Mouse (Mus musculus) stomach, postnatal 0 days (tissue): ENCODE results near the gene Tns4. TPM values are rescaled to one million over a fixed set of nuclear protein-coding genes. Genes with fewer than 3 reads are reported as not detected.
A peak's percentile ranks its signal among the peaks of the same experiment; 100 is the strongest.

Experiments used
- ATAC-seq: fragments of 200-750 bp; cut with Nextera tagmentation; 2 replicates; pipeline ENCODE4 v1.8.0; 2017; ENCODE audit not compliant: low FRiP score, low TSS enrichment
- DNase-seq: peaks from one replicate; pipeline ENCODE4 v3.0.0-alpha.2; 2016; ENCODE audit warnings: low spot score
- H3K27ac ChIP-seq: fragments of 300-500 bp; sonication (generic); replicated peaks from 2 replicates; pipeline ENCODE4 v1.5.1; 2014; ENCODE audit warnings: mild to moderate bottlenecking, control low read depth
- H3K27me3 ChIP-seq: fragments of 300-500 bp; sonication (generic); 2 replicates; pipeline ENCODE4 v1.6.1; 2014; ENCODE audit warnings: low read length; ENCODE audit not compliant: control insufficient read depth, insufficient read depth
- H3K36me3 ChIP-seq: fragments of 300-500 bp; sonication (generic); 2 replicates; pipeline ENCODE4 v1.6.1; 2014; ENCODE audit warnings: low read length, mixed read lengths; ENCODE audit not compliant: control insufficient read depth, insufficient read depth
- H3K4me1 ChIP-seq: fragments of 300-500 bp; sonication (generic); replicated peaks from 2 replicates; pipeline ENCODE4 v1.6.1; 2014; ENCODE audit warnings: antibody characterized with exemption; ENCODE audit not compliant: control insufficient read depth, insufficient read depth
- H3K4me2 ChIP-seq: fragments of 300-500 bp; sonication (generic); replicated peaks from 2 replicates; pipeline ENCODE4 v1.6.1; 2014; ENCODE audit warnings: low read depth, mild to moderate bottlenecking, control low read depth, moderate library complexity
- H3K4me3 ChIP-seq: fragments of 300-500 bp; sonication (generic); 2 replicates; pipeline ENCODE4 v1.5.1; 2014; ENCODE audit warnings: low read depth, low read length, control low read depth
- H3K9ac ChIP-seq: fragments of 300-500 bp; sonication (generic); 2 replicates; pipeline ENCODE4 v1.6.1; 2014; ENCODE audit warnings: mild to moderate bottlenecking, low read length, control low read depth, mixed read lengths
- H3K9me3 ChIP-seq: fragments of 300-500 bp; sonication (generic); 2 replicates; pipeline ENCODE4 v1.6.1; 2016; ENCODE audit warnings: low read length; ENCODE audit not compliant: control insufficient read depth
- CTCF ChIP-seq: IDR thresholded peaks from 2 replicates; pipeline ENCODE4 v1.5.1; 2016; ENCODE audit warnings: antibody characterized with exemption, low read depth, mild to moderate bottlenecking, moderate library complexity
- EP300 ChIP-seq: optimal IDR thresholded peaks from 2 replicates; pipeline ENCODE3; 2016; ENCODE audit warnings: antibody characterized with exemption
- WGBS: fragments of 180-500 bp; shearing (Covaris S2); extraction: QIAGEN DNeasy Blood & Tissue Kit; methylation state at CpG from one replicate; pipeline ENCODE4 v1.1.7; 2014; 5-methylcytosine and 5-hydroxymethylcytosine counted together
- polyA plus RNA-seq: library from polyadenylated mRNA; unstranded; fragments of >200 nt; fragmentation: Nextera tagmentation; extraction: Ambion mirVana; gene quantifications from 2 replicates; pipeline ENCODE4 v1.2.1, GENCODE M21; 2015

The Tns4 gene
- polyA plus RNA-seq, 1 experiment from 2014 or later: 0.82 TPM

DNA sequence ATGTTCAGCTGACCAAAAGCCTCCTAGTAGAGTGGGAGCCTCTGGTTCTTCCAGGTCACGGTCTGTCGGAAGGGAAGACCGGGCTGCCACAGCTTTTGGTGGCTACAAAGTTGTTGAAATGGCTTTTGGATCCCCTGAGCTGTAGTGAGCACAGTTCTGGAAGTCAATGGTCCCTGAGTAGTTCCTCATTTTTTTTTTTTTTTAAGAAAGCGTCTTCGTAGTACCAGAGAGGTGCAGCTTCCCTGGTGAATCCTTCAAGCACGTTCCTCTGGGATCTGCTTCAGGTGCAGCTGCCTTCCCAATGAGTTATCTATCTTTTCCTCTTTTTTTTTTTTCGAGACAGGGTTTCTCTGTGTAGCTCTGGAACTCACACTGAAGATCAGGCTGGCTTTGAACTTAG lies 4.6 kb upstream of the Tns4 start:
- no peaks in the 10 kb centered on the region for H3K9me3 ChIP-seq
- DNase-seq: no peak
- no peak overlapping the region for H3K4me3 ChIP-seq
- ATAC-seq: no peak
- H3K4me1 ChIP-seq: no peaks in the 10 kb centered on the region
- no peak overlapping the region for H3K27ac ChIP-seq
- no peak for TF ChIP-seq EP300
- TF ChIP-seq CTCF: no peak
- WGBS: 85% methylated on average over 7 of the region's 7 CpGs
- H3K4me2 ChIP-seq: no peak overlapping the region
- no peaks in the 10 kb centered on the region for H3K36me3 ChIP-seq
- H3K9ac ChIP-seq: no peak overlapping the region
- H3K27me3 ChIP-seq: no peaks in the 10 kb centered on the region

DNA sequence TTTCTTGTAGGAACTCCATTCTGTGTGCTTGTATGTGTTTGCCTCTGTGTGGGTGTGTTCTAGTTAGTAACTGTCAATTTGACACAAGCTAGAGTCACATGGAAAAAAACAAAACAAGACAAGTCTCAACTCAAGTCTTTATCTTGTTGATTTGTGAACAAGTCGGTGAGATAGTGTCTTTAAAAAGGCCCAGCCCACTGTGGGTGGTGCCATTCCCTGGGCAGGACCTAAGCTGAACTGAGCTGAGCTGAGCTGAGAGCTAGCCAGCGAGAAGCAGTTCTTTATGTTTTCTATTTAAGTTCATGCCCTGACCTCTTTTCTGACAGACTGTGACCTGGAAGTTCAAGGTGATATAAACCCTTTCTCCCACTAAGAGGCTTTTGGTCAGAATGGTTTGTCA lies 2.6 kb upstream of the Tns4 start:
- Histone ChIP-seq H3K9ac (no peak overlapping the region), H3K4me2 (no peak overlapping the region), H3K9me3 (no peaks in the 10 kb centered on the region), H3K36me3 (no peaks in the 10 kb centered on the region), H3K4me1 (no peaks in the 10 kb centered on the region), H3K27ac (no peak overlapping the region), H3K4me3 (no peak overlapping the region), H3K27me3 (no peaks in the 10 kb centered on the region)
- ATAC-seq: no peak
- WGBS: 41% methylated on average over 2 of the region's 2 CpGs
- TF ChIP-seq CTCF (no peak), EP300 (no peak)
- no peak for DNase-seq

DNA sequence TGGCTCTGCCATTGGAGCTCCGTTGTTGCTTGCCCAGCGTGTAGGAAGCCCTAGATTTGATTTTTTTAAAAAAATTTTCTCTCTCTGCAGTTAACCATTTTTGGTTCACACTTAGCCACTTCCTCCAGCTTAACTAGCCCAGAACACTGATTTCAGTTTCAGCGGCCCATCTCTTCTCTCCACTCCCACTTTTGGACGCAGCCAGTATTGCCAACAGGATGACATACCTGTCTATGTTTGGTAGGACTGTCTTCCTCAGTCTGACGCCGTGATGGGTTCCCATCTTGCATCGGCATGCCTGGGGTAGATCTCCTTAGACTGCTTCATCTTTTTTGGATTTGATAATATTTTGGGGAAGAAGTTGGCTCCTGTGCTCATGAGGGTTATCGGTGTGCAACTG lies 1.3 kb upstream of the Tns4 start:
- TF ChIP-seq CTCF (no peak), EP300 (no peak)
- 93% methylated on average over 8 of the region's 8 CpGs for WGBS
- no peak overlapping the region for H3K4me2 ChIP-seq
- ATAC-seq (no peak), DNase-seq (no peak)
- H3K9me3 ChIP-seq: no peaks in the 10 kb centered on the region
- no peaks in the 10 kb centered on the region for H3K36me3 ChIP-seq
- no peaks in the 10 kb centered on the region for H3K4me1 ChIP-seq
- no peak overlapping the region for H3K27ac ChIP-seq
- no peak overlapping the region for H3K9ac ChIP-seq
- H3K4me3 ChIP-seq: no peak overlapping the region
- H3K27me3 ChIP-seq: no peaks in the 10 kb centered on the region

DNA sequence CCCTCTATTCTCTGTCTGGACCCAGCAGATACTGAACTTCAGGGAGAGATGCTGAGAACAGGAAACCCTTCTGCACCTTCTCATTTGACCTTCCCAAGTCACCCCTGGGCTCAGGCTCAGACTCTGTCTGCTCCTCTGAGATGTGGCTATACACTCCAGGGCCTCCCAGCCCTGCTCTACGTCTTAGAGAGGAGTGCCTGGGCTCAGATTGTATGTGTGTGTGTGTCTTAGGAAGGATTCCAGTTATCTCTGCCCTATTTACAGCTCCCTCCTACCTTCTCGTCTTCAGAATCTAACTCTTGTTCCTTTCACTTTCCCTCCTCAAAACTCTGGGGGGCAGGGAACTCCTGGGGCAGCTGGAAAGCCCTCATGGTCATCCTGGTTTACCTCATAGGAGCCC lies 620 bp downstream of the Tns4 start:
- Histone ChIP-seq H3K9me3 (no peaks in the 10 kb centered on the region), H3K4me1 (no peaks in the 10 kb centered on the region), H3K4me3 (peak overlapping the region; percentile 4; the same call in 1 of the 2 replicates), H3K9ac (no peak overlapping the region; the same call in 1 of the 2 replicates), H3K27ac (no peak overlapping the region), H3K27me3 (no peaks in the 10 kb centered on the region), H3K4me2 (peak overlapping the region; percentile 42), H3K36me3 (no peaks in the 10 kb centered on the region)
- 38% methylated on average over 2 of the region's 2 CpGs for WGBS
- TF ChIP-seq CTCF: no peak
- TF ChIP-seq EP300: no peak
- no peak for DNase-seq
- ATAC-seq: no peak

DNA sequence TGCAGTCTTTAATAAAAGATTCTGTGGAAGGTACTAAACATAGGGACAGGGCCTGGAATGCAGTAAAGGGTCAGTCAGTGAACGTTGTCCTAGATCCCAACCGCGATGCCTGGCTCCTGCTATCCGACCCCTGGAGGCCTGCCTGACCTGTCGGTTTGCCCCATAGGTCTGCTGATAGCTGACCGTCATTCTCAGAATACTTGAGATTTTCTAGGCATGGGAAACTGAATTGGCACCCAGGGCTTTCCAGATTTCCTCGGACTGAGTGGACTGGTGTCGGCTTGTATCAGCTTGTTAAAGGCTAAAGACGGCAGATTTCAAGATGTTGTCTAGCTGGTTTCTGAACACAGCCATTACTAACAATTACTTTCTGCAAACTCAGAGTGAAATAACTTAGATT lies 4.7 kb downstream of the Tns4 start:
- ATAC-seq (no peak), DNase-seq (no peak)
- Histone ChIP-seq H3K27ac (no peak overlapping the region), H3K27me3 (no peaks in the 10 kb centered on the region), H3K4me1 (no peaks in the 10 kb centered on the region; the same call in 1 of the 2 replicates), H3K4me2 (no peak overlapping the region), H3K4me3 (no peak overlapping the region), H3K9me3 (no peaks in the 10 kb centered on the region), H3K9ac (no peak overlapping the region), H3K36me3 (no peaks in the 10 kb centered on the region)
- no peak for TF ChIP-seq CTCF
- no peak for TF ChIP-seq EP300
- WGBS: 56% methylated on average over 9 of the region's 9 CpGs

DNA sequence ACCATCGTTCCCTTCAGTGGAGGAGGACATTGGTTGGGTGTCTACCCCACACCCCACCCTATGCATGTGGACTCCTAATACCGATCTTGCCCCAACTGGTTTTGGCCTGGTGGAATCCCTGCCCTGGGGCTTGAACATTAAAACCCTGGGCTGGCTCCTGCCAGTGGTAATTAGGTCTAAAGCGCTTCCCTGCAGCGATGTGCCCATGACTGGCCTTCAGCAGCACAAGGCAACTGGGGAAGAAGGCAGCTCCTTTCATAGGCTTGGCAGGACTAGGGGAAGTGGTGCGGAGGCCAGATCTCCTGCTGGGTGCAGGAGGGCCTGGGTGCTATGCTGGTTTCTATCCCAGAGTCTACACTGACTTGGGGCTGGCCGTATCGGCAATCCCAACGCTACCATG lies 5.6 kb downstream of the Tns4 start:
- 82% methylated on average over 8 of the region's 8 CpGs for WGBS
- Histone ChIP-seq H3K27ac (0 out of 2 replicates have a peak overlapping the region, but pooled peaks have one; percentile 35), H3K9me3 (no peaks in the 10 kb centered on the region), H3K36me3 (no peaks in the 10 kb centered on the region), H3K4me3 (no peak overlapping the region), H3K4me2 (no peak overlapping the region), H3K9ac (no peak overlapping the region), H3K4me1 (no peaks in the 10 kb centered on the region; the same call in 1 of the 2 replicates), H3K27me3 (no peaks in the 10 kb centered on the region)
- DNase-seq (no peak), ATAC-seq (no peak)
- no peak for TF ChIP-seq CTCF
- TF ChIP-seq EP300: no peak
